Mouse (Mus musculus) heart, embryonic 15.5 days (tissue): ENCODE data around the gene Casp3. TPM values are rescaled to one million over a fixed set of nuclear protein-coding genes. Genes with fewer than 3 reads are reported as not detected.
"Not testable (repeated sequence)": the region's sequence is repeated elsewhere in the genome, so short reads cannot be mapped to it uniquely, and the experiment has no call there.

Experiments
- ATAC-seq: fragments of 200-750 bp; cut with Nextera tagmentation; replicated peaks from 2 replicates; pipeline ENCODE4 v1.8.0; 2017; ENCODE audit warnings: low read depth, moderate TSS enrichment; ENCODE audit not compliant: insufficient number of reproducible peaks, insufficient read depth, low FRiP score
- H3K27ac ChIP-seq: fragments of 300-500 bp; sonication (generic); 2 replicates; pipeline ENCODE4 v1.5.1; 2015; ENCODE audit warnings: mild to moderate bottlenecking, inconsistent platforms
- H3K27me3 ChIP-seq: fragments of 300-500 bp; sonication (generic); 2 replicates; pipeline ENCODE4 v1.6.1; 2015; ENCODE audit warnings: inconsistent platforms
- H3K36me3 ChIP-seq: fragments of 300-500 bp; sonication (generic); 2 replicates; pipeline ENCODE4 v1.6.1; 2015; ENCODE audit warnings: mild to moderate bottlenecking, inconsistent platforms
- H3K4me1 ChIP-seq: fragments of 300-500 bp; sonication (generic); replicated peaks from 2 replicates; pipeline ENCODE4 v1.6.1; 2015; ENCODE audit warnings: inconsistent platforms
- H3K4me2 ChIP-seq: fragments of 300-500 bp; sonication (generic); 2 replicates; pipeline ENCODE4 v1.6.1; 2015; ENCODE audit warnings: inconsistent platforms, mild to moderate bottlenecking, moderate library complexity
- H3K4me3 ChIP-seq: fragments of 300-500 bp; sonication (generic); 2 replicates; pipeline ENCODE4 v1.5.1; 2015; ENCODE audit warnings: mild to moderate bottlenecking, inconsistent platforms
- H3K9ac ChIP-seq: fragments of 300-500 bp; sonication (generic); 2 replicates; pipeline ENCODE4 v1.6.1; 2015; ENCODE audit warnings: mild to moderate bottlenecking, inconsistent platforms
- H3K9me3 ChIP-seq: fragments of 300-500 bp; sonication (generic); replicated peaks from 2 replicates; pipeline ENCODE4 v1.6.1; 2016; ENCODE audit warnings: inconsistent platforms
- WGBS: fragments of 180-500 bp; shearing (Covaris S2); methylation state at CpG from one replicate; pipeline ENCODE4 v1.1.7; 2015; ENCODE audit warnings: mixed read lengths; 5-methylcytosine and 5-hydroxymethylcytosine counted together
- polyA plus RNA-seq: library from polyadenylated mRNA; unstranded; fragments of >200 nt; fragmentation: Nextera tagmentation; extraction: Ambion mirVana; gene quantifications from 2 replicates; pipeline ENCODE4 v1.2.1, GENCODE M21; 2015

Casp3 gene
- polyA plus RNA-seq, result 48.1 and 52.8 TPM in 2 replicates

- H3K36me3 ChIP-seq, result no peaks in the 10 kb centered on the region
- peak within 1 kb of the TSS; percentile 91 for H3K27ac ChIP-seq
- H3K9ac ChIP-seq, result peak within 1 kb of the TSS; percentile 72
- H3K4me1 ChIP-seq, result peaks cover 21% of the 10 kb centered on the region
- peak; percentile 98 for ATAC-seq
- WGBS, result under 1% methylated on average over 54 of the region's 54 CpGs
- H3K4me3 ChIP-seq, result peak within 1 kb of the TSS; percentile 73
- H3K4me2 ChIP-seq, result peak within 1 kb of the TSS; percentile 78
- H3K27me3 ChIP-seq, result no peaks in the 10 kb centered on the region
- no peaks in the 10 kb centered on the region for H3K9me3 ChIP-seq
Observed at GRCm38 (mm10) chr8:46616879-46617689, at the start of gene Casp3, which contains the start of gene Primpol. Gene Casp3, plus strand, starts transcription at chr8:46617291. Gene Primpol, minus strand, starts transcription at chr8:46617212.

DNA sequence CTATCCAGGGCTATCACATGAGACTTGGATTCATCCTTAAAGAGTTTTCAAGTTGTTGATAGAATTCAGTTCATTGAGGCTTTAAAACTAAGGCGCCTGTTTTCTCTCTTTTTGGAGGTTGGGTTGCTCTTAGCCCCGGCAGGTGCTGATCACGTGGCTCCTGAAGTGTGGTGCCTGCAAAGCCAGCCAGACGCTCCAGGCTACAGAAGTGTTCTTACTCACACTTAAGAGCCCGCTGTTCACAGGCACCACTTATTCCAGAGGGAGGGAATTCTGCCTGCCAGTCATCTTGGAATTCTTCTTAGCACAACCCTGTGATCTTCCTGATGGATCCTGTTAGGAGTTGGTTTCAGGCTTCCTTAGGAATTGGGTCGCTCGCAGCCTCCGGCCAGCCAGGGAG lies 49.1 kb upstream of the Casp3 start:
- WGBS, result 72% methylated on average over 8 of the region's 8 CpGs
- Histone ChIP-seq H3K4me3 (no peak overlapping the region), H3K27me3 (no peaks in the 10 kb centered on the region), H3K36me3 (peaks cover 7% of the 10 kb centered on the region; the same call in 1 of the 2 replicates), H3K27ac (no peak overlapping the region), H3K9ac (no peak overlapping the region), H3K4me1 (peaks cover 3% of the 10 kb centered on the region), H3K4me2 (no peak overlapping the region), H3K9me3 (no peaks in the 10 kb centered on the region)
- ATAC-seq, result no peak

DNA sequence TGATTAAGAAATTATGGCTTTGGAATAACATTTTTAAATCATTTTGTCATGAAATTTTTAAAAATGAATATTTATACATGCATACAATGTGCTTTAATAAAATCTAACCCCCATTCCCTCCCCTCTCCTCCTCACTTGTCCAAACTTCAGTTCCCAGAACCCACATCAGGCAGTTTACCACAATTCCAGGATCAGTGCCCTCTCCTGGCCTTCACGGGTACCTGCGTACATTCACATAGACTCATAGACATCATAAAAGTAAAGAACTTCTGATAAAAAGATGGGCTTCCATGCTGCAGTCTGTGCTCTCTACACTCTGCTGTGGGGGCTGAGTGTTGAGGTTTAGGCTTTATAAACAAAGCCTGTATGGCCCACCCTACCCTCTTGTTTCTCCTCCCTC lies 48.1 kb upstream of the Casp3 start:
- Histone ChIP-seq H3K9ac (no peak overlapping the region), H3K27ac (no peak overlapping the region), H3K4me3 (no peak overlapping the region), H3K4me1 (peaks cover 3% of the 10 kb centered on the region), H3K27me3 (no peaks in the 10 kb centered on the region), H3K36me3 (peaks cover 4% of the 10 kb centered on the region; the same call in 1 of the 2 replicates), H3K4me2 (no peak overlapping the region), H3K9me3 (no peaks in the 10 kb centered on the region)
- ATAC-seq, result no peak
- WGBS, result 74% methylated on average over 2 of the region's 2 CpGs

GRCm38 (mm10) chr8:46569659-46570441 lies 47.2 kb upstream of the Casp3 start:
- Histone ChIP-seq H3K9me3 (no peaks in the 10 kb centered on the region), H3K27ac (peak overlapping the region; percentile 16; the same call in 1 of the 2 replicates), H3K27me3 (no peaks in the 10 kb centered on the region), H3K4me1 (peaks cover 3% of the 10 kb centered on the region), H3K4me3 (no peak overlapping the region), H3K36me3 (peaks cover 6% of the 10 kb centered on the region; the same call in 1 of the 2 replicates), H3K4me2 (no peak overlapping the region), H3K9ac (no peak overlapping the region)
- ATAC-seq, result no peak; the same call in 1 of the 2 replicates
- WGBS, result 80% methylated on average over 19 of the region's 19 CpGs

DNA sequence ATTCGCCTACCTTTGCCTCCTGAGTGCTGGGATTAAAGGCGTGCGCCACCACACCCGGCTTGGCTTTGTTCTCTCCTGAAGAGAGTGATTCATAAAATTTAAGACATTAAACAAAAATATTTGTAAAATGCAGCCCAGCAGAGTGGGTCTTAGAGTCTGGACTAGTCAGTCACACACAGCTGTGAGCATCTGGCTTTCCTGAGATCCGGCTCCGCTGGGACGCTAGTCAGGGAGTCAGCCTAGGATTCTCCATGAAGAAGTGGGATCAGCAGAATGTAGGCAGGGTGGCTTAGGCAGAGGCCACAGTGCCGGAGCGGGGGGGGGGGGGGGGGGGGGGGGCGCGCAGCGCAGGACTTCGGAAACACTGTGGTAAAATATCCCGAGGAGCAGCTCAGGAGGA lies 46.4 kb upstream of the Casp3 start:
- Histone ChIP-seq H3K36me3 (peaks cover 14% of the 10 kb centered on the region; the same call in 1 of the 2 replicates), H3K4me3 (no peak overlapping the region), H3K27ac (no peak overlapping the region), H3K4me1 (peaks cover 3% of the 10 kb centered on the region), H3K27me3 (no peaks in the 10 kb centered on the region), H3K4me2 (no peak overlapping the region), H3K9me3 (no peaks in the 10 kb centered on the region), H3K9ac (no peak overlapping the region)
- no peak for ATAC-seq
- WGBS, result 88% methylated on average over 11 of the region's 14 CpGs

DNA sequence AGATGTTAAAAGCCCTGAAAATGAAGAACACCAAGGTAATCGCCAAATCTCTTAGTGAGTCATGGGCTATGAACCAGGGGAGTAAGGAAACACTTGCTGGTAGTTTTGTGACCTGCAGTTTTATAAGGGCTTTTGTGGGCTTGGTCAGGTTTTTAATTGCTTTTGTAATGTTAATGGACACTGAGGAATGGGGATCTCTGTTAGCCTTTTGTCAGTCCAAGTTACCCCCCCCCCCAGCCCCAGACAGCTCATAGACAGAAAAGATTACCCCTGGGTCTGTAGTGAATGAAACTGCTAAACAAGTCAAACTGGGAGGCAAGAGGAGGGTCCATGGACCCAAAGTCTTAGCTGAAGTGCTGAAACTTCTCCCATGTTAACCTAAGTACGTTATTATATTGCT lies 43.6 kb upstream of the Casp3 start:
- 97% methylated on average over 2 of the region's 2 CpGs for WGBS
- Histone ChIP-seq H3K9me3 (no peaks in the 10 kb centered on the region), H3K4me2 (no peak overlapping the region), H3K9ac (no peak overlapping the region), H3K4me3 (no peak overlapping the region), H3K36me3 (peaks cover 36% of the 10 kb centered on the region), H3K4me1 (peaks cover 3% of the 10 kb centered on the region), H3K27me3 (no peaks in the 10 kb centered on the region), H3K27ac (no peak overlapping the region)
- no peak for ATAC-seq

DNA sequence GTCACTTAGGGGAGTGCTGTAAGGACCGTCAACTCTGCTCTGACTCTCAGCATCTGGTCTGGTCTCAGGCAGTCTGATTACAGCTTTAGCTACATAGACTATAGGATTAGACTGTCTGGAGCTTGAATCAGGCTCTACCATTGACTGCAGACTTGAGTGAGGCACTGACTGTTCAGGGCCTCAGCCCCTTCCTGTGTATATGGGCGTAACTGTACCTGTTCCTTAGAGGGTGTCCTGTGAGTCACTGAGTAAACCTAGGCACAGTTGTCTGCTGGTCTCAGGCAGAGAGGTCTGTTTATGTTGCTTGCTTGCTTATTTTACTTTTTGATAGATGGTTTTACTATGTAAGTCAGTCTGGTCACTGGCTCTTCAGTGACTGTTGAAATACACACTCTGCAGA lies 43.1 kb upstream of the Casp3 start:
- H3K4me3 ChIP-seq, result no peak overlapping the region
- peaks cover 42% of the 10 kb centered on the region for H3K36me3 ChIP-seq
- no peaks in the 10 kb centered on the region for H3K27me3 ChIP-seq
- peaks cover 3% of the 10 kb centered on the region for H3K4me1 ChIP-seq
- H3K27ac ChIP-seq, result no peak overlapping the region
- no peaks in the 10 kb centered on the region for H3K9me3 ChIP-seq
- WGBS, result 88% methylated on average over 2 of the region's 2 CpGs
- H3K9ac ChIP-seq, result no peak overlapping the region
- no peak for ATAC-seq
- no peak overlapping the region for H3K4me2 ChIP-seq

DNA sequence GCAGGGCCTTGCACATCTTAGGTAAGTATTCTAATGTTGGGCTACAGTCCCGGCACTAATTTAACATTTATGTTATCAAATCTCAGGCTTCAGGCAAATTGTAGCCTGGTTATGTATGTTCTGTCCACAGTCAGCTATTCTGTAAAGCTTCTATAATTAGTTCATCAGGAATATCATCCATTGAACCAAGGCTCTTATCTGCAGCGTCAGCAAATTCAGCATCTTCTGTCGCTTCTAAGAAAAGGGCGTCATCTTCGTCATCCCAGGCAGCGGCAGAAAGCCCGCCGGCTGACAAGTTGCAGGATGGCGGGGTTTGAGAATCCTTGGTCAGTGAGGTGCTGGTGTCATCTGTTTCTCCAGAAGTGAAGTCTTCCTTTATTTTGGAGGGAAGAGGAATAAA lies 38.3 kb upstream of the Casp3 start:
- no peaks in the 10 kb centered on the region for H3K27me3 ChIP-seq
- H3K27ac ChIP-seq, result no peak overlapping the region
- peaks cover 57% of the 10 kb centered on the region for H3K36me3 ChIP-seq
- ATAC-seq, result no peak
- no peak overlapping the region for H3K9ac ChIP-seq
- H3K4me1 ChIP-seq, result no peaks in the 10 kb centered on the region
- H3K4me2 ChIP-seq, result no peak overlapping the region
- no peak overlapping the region for H3K4me3 ChIP-seq
- 89% methylated on average over 9 of the region's 9 CpGs for WGBS
- H3K9me3 ChIP-seq, result no peaks in the 10 kb centered on the region

DNA sequence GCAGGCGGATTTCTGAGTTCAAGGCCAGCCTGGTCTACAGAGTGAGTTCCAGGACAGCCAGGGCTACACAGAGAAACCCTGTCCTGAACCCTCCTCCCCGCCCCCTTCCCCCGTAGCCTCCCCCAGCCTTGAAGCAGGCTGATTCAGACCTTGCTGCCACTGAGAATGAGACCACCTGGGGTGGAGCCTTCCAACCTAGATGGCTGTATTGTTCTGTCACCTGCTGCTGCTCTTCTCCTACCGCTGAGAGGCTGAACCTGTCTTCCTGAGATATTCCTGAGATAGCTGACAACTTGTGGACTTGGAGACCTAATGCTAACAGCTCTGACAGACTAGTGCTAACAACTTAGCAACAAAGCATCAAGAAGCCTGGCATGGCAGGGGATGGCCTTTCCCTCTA lies 32.8 kb upstream of the Casp3 start:
- not testable (repeated sequence) for H3K4me3 ChIP-seq, H3K4me1 ChIP-seq, H3K27ac ChIP-seq, H3K9me3 ChIP-seq, H3K9ac ChIP-seq, ATAC-seq, H3K4me2 ChIP-seq, H3K27me3 ChIP-seq
- 73% methylated on average over 4 of the region's 4 CpGs for WGBS
- H3K36me3 ChIP-seq, result peaks cover 16% of the 10 kb centered on the region

DNA sequence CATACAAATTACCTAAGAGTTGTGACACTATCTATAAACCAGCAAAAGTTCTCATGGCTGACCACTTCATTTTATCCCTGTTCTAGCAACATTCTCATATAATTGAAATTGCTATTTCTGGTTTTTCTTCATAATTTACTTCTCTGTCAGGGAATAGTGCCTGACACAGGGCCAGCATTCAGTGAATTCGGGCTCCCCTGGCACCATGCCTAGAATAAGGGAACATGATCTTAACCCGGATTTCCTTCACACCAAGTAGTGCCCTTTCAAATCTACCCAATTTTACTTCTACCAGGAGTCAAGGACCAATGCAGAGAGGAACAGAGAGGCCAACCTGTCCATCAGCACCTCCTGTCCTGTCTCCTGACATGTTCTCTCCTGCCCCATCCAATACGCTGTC lies 31.5 kb upstream of the Casp3 start:
- no peak overlapping the region for H3K9ac ChIP-seq
- no peak overlapping the region for H3K27ac ChIP-seq
- H3K4me3 ChIP-seq, result no peak overlapping the region
- no peaks in the 10 kb centered on the region for H3K4me1 ChIP-seq
- WGBS, result 65% methylated on average over 3 of the region's 3 CpGs
- no peaks in the 10 kb centered on the region for H3K27me3 ChIP-seq
- H3K36me3 ChIP-seq, result peaks cover 8% of the 10 kb centered on the region
- no peak for ATAC-seq
- no peaks in the 10 kb centered on the region for H3K9me3 ChIP-seq
- H3K4me2 ChIP-seq, result no peak overlapping the region

GRCm38 (mm10) chr8:46587911-46588310 lies 29.2 kb upstream of the Casp3 start:
- H3K36me3 ChIP-seq, result no peaks in the 10 kb centered on the region
- no peak for ATAC-seq
- no peak overlapping the region for H3K4me2 ChIP-seq
- no peak overlapping the region for H3K9ac ChIP-seq
- no peaks in the 10 kb centered on the region for H3K9me3 ChIP-seq
- H3K4me3 ChIP-seq, result no peak overlapping the region
- 66% methylated on average over 5 of the region's 5 CpGs for WGBS
- no peaks in the 10 kb centered on the region for H3K27me3 ChIP-seq
- no peaks in the 10 kb centered on the region for H3K4me1 ChIP-seq
- H3K27ac ChIP-seq, result no peak overlapping the region
